Mouse (Mus musculus): ENCODE measurements at regions not wholly inside any gene's neighbourhood (a gene's known extent, or its start where the extent isn't known, plus 50 kb on each side); places are given as distances from the start of the nearest gene placed in this dataset.

- no peak for DNase-seq
These were observed 569.4 kb upstream of the Mki67 start for GRCm38 (mm10) chr7:136285606-136286005.

GRCm38 (mm10) chr7:136293536-136294145, 577.5 kb upstream of the Mki67 start:
- DNase-seq = no peak

GRCm38 (mm10) chr7:136294445-136294844, 578.3 kb upstream of the Mki67 start:
- DNase-seq = peak; percentile 7

GRCm38 (mm10) chr7:136297901-136298513, 581.8 kb upstream of the Mki67 start:
- DNase-seq = no peak

- no peak for DNase-seq
These were observed 588.3 kb upstream of the Mgmt start for GRCm38 (mm10) chr7:136306137-136306536.

- DNase-seq = no peak
These were observed 585.6 kb upstream of the Mgmt start for GRCm38 (mm10) chr7:136308765-136309164.

- DNase-seq = no peak
These were observed 567.1 kb upstream of the Mgmt start for GRCm38 (mm10) chr7:136327281-136327680.

GRCm38 (mm10) chr7:136330431-136330830, 564.0 kb upstream of the Mgmt start:
- no peak for DNase-seq

GRCm38 (mm10) chr7:136332805-136333204, 561.6 kb upstream of the Mgmt start:
- no peak for DNase-seq

GRCm38 (mm10) chr7:136341599-136342210, 552.7 kb upstream of the Mgmt start:
- DNase-seq = no peak

GRCm38 (mm10) chr7:136342211-136342799, 552.1 kb upstream of the Mgmt start:
- no peak for DNase-seq

GRCm38 (mm10) chr7:136342822-136343221, 551.6 kb upstream of the Mgmt start:
- DNase-seq = no peak

- DNase-seq = no peak
These were observed 550.9 kb upstream of the Mgmt start for GRCm38 (mm10) chr7:136343494-136343893.

GRCm38 (mm10) chr7:136345051-136345450, 549.4 kb upstream of the Mgmt start:
- no peak for DNase-seq

- no peak for DNase-seq
These were observed 547.9 kb upstream of the Mgmt start for GRCm38 (mm10) chr7:136346531-136346930.

GRCm38 (mm10) chr7:136348309-136348708, 546.1 kb upstream of the Mgmt start:
- no peak for DNase-seq

GRCm38 (mm10) chr7:136349651-136350050, 544.8 kb upstream of the Mgmt start:
- no peak for DNase-seq

- DNase-seq = no peak
These were observed 537.4 kb upstream of the Mgmt start for GRCm38 (mm10) chr7:136357011-136357410.

GRCm38 (mm10) chr7:136365318-136366211, 528.8 kb upstream of the Mgmt start:
- DNase-seq = no peak

GRCm38 (mm10) chr7:136377259-136377658, 517.2 kb upstream of the Mgmt start:
- no peak for DNase-seq

- DNase-seq = no peak
These were observed 516.7 kb upstream of the Mgmt start for GRCm38 (mm10) chr7:136377742-136378141.

GRCm38 (mm10) chr7:136378321-136378720, 516.1 kb upstream of the Mgmt start:
- DNase-seq = no peak

- no peak for DNase-seq
These were observed 515.1 kb upstream of the Mgmt start for GRCm38 (mm10) chr7:136379319-136379718.

All from thymus, postnatal 14 days (tissue).